Mouse (Mus musculus): ENCODE results near the gene Gm26897.

Gm26897 gene

DNA sequence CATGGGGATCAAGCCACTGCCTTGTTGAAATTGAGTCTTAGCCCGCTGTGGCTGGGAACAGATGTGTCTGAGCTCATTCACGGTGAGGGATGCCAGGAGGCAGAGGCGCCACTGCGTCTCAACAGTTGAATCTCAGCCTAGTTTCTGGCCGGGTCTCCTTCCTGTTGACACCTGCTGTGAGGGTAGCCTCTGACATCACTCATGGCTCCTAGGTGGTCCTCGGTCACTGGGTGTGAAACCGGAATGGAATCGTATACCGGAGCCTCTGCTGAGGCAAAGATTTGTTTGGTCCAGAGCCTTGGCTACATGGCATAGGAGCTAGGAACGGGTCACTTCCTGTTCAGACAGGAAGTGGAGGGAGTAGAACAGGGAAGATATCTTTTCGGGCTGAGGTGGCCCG lies at the start of gene Gm26897:
Gene Gm26897 (plus strand): TSS at position 74 of the 400 bp plus-strand sequence.
- 81% methylated on average over 12 of the region's 12 CpGs for WGBS

DNA sequence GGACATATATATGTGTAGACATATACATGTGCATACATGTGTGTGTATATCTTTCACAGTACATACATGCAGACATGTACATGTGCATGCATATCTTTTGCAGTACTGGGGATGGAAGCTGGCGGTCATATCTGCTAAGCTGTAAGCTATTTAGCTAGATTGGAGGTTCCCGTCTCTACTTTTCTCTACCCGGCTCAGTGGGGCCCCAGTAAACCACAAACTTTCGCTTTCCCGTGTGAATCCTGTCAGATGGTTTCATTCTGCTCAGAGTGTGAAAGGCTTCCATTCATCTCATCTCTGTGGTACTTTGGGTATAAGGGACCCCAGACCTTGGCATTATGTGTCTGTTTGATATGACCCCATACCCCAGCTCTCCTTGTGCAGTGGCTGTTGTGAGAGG lies 46.4 kb upstream of the Gm26897 start:
- WGBS, result 84% methylated on average over 5 of the region's 5 CpGs

- WGBS, result 74% methylated on average over 10 of the region's 10 CpGs
Measured at GRCm38 (mm10) chr5:111688584-111688983, 45.1 kb upstream of the Gm26897 start.

GRCm38 (mm10) chr5:111697996-111698395 lies 35.7 kb upstream of the Gm26897 start:
- WGBS, result 74% methylated on average over 7 of the region's 7 CpGs

GRCm38 (mm10) chr5:111699711-111700303 lies 33.9 kb upstream of the Gm26897 start:
- 79% methylated on average over 23 of the region's 23 CpGs for WGBS

- 12% methylated on average over 26 of the region's 31 CpGs for WGBS
Measured at GRCm38 (mm10) chr5:111701634-111702329, 31.9 kb upstream of the Gm26897 start.

- 69% methylated on average over 7 of the region's 7 CpGs for WGBS
Measured at GRCm38 (mm10) chr5:111703586-111703985, 30.1 kb upstream of the Gm26897 start.

DNA sequence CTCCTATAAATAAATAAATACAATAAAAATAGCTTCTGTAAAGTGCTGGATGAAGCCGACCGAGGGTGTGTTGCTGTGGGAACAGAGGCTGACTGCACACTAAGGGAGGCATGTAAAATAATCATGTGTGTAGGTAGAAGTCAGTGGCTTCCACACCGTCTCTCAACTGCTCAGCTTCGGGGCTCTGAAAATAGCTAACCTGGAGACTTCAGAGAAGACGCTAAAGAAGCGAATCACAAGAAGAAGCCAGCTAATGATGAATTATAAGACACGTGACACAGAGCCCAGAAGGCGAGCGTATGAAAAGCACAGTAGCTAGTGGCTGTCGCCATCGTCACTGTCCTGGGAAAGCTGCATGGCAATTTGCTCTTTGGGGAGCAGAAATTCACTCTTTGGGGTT lies 29.4 kb upstream of the Gm26897 start:
- 58% methylated on average over 11 of the region's 11 CpGs for WGBS

- WGBS, result 66% methylated on average over 8 of the region's 8 CpGs
Measured at GRCm38 (mm10) chr5:111709195-111709901, 24.4 kb upstream of the Gm26897 start.

DNA sequence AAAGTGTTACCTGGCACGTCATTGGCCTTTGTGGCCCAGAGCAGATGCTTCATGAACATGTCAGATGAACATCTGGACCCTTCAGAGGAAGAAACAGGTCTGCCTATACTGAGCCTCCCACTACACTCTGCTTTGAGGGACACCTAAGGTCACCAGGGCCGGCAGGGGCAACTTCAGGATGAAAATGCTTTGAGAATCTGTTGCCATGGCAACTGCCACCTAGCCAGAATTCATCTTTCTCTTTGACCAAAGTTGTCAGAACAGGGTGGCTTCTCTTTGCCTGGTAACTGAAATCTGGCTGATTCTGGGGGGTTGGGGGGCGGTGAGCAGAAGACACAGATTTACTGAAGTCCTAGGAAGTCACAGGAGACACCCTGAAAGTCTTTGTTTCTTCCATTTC lies 14.7 kb upstream of the Gm26897 start:
- 60% methylated on average over 3 of the region's 3 CpGs for WGBS

DNA sequence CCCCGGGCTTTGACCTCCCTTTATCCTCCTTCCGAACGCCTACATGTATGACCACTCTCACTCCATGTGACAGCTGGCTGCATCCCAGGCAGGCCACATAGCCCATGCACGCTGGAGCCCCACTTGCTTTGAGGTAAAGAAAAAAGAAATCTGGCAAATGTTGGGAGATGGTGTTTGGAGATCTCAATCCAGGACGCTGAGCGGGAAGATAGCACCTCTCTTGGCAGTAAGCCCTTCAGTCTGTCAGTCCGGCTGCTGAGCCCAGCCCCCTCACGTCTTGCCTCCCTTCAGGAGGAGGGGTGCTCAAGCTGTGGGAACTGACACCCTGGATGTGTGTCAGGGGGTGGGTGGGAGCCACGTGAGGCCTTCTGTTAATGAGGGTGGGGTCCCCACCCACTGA lies 13.0 kb upstream of the Gm26897 start:
- WGBS, result 42% methylated on average over 9 of the region's 9 CpGs

DNA sequence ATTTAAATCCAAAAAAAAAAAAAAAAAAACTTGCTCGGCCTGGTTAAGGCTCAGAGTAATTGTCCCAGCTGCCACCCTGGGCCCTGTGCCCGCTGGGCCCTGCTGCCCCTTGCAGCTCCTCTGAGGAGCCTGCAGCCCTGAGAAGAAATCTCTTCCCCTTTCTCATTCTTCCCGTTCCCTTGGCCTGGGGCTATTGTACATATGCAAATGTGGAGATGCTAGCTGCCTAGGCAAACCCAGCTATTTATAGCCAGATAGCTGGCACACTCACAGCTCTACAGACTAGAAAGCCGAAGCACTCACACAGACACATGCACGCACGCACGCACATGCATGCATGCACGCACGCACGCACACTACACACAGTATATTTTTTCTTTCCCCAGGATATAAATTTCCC lies 9.0 kb upstream of the Gm26897 start:
- WGBS, result 38% methylated on average over 10 of the region's 10 CpGs

DNA sequence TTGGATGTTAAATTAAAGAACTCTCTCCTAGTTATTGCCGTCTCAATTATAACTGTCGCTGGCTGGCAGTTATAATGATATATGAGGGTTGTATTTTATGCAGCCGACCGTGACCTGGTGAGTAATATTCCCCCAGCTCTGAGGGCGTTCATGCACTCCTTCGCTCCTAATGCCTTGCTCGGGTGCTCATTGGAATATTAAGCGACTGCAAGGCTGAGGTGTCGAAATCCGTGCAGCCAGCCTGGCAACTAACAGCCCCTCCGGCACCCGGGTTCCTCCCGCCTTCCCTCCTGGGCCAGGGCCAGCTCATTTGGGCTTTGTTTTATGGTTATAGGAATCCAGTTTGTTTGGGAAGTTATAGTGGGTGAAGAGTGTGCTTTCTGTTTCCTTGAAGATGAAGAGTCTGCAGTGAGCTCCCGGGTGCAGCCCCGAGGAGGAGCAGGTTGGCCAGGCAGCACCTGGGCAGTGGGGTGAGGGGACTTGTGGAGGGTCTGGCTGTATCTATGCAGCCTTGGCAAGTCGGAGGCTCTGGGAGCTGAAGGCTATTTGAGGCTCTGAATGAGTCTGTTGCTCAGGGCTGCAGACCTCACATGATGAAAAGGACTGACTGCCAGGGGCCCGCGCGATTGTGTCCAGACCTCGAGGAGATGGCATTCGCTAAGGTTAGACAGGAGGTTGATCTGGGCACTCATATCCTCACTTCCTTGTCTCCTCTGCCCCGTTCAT lies 8.4 kb upstream of the Gm26897 start:
- WGBS, result 35% methylated on average over 22 of the region's 22 CpGs

DNA sequence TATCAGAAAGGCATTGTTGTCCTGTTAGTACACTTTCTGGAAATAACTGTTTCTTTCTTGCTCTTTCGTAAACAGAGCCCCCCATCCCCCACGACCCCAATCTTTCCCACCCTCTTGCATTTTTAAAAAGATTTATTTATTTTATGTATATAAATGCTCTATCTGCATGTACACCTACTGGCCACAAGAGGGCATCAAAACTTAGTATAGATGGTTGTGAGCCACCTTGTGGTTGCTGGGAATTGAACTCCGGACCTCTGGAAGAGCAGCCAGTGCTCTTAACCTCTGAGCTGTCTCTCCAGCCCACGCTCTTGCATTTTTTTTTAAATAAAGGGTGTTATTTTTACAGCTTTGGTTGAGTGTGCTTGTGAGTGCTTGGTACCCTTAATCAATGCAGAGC lies 5.3 kb upstream of the Gm26897 start:
- WGBS, result 86% methylated on average over 4 of the region's 4 CpGs

DNA sequence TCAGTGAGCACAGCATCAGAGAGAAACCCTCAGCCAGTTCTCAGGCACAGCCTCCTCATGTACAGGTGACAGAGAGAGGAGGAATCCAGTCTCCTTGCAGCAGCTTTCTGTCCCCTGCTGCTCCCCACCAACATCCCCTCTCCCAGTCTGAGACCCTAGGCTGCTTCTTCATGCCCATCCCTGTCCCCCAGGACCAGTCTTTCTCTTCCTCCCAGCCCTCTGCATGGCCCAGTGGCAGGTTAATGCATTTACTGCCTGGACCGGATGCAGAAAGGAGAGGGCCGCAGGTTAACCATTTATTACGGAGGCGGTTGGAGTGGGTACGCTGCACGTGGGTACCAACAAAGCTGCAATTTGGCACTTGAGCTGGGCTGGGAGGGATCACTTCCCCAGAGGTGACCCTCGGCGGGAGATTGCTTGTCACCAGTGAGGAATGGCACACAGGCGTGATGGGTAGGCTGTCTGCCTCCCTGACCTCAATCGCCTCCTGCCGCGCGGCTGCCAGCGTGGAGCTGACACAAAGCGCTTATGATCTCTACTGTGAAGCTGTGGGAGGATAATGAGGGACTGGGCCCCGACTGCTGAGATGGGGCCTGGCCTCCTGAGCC lies 3.1 kb upstream of the Gm26897 start:
- 53% methylated on average over 16 of the region's 16 CpGs for WGBS

- 66% methylated on average over 2 of the region's 2 CpGs for WGBS
Measured at GRCm38 (mm10) chr5:111732194-111732593, 1.5 kb upstream of the Gm26897 start.

DNA sequence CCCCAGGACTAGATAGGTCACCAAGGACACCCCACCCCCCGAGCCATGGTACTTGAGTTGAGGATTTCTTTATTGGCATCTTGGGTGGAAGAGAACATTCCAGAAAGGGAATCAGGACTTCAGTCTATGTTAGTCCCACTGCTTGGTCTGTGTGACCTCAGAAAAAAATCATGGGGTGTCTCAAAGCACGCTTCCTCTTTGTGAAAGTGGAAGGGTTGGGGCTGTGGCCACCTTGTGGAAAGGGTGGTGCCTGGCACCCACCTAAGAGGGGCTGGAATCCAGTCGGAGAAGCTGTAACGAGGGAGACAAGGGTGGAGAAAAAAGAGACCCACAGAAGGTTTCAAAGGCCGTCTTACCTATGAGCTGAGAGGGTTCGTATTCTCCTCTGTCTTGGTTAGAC lies 5.8 kb downstream of the Gm26897 start:
- WGBS, result 93% methylated on average over 6 of the region's 6 CpGs

DNA sequence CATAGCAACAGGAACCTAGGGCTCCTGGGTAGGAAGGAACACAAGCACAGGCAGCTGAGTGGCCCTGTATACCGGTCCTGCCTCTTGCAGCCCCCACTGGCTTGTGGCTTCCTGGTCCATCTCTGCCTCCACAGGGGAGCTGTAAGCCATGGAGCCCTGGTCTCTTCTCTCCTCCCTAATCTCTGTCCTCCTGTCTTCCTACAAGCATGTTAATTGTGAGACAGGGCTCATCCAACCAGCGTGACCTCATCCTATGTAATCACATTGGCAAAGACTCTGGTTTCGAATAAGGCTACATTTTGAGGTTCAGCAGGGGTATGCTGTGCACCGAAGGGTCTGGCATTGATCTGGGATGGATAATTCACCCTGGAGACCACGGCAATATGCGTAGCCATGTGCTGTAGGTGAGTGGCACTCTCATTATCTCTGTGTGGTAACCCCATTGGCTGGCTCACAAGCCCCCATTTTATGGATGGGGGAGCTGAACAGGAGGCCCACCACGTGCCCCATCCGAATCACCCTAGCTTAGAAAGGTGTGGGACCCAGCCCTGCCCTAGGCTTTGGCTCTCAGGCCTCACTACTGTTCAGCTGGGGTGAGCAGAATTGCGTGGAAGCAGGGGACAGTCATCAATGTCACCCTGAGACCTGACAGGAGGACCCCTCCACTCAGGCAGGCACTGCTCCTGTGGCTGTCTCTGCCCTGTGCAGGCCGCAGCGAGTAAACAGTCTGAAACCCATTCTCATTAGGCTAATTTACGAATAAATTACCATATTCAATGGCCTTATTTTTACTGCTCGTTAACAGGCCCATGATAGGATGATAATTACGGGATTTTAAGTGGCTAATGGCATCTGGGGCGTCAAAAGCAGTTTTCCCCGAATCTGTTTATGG lies 6.9 kb downstream of the Gm26897 start:
- WGBS, result 63% methylated on average over 16 of the region's 16 CpGs

DNA sequence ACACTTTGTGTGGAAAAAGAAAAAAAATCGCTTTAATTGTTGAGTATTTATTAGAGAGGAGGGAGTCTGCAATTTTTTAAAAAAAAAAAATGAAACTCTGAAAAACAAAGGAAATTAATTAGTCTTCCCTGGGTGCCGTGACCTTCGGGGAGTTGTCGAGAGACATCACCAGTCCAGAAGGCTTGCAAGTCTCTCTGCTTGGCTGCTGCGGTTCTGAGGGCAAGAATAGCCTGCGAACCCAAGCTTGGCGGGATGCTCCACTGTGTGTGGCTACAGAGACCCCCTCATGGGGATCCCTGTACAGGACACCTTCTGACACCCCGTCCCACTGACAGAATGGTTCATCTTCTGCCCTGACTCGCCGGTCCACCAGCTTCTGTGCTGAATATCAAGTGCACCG lies 7.6 kb downstream of the Gm26897 start:
- WGBS, result 56% methylated on average over 11 of the region's 11 CpGs

DNA sequence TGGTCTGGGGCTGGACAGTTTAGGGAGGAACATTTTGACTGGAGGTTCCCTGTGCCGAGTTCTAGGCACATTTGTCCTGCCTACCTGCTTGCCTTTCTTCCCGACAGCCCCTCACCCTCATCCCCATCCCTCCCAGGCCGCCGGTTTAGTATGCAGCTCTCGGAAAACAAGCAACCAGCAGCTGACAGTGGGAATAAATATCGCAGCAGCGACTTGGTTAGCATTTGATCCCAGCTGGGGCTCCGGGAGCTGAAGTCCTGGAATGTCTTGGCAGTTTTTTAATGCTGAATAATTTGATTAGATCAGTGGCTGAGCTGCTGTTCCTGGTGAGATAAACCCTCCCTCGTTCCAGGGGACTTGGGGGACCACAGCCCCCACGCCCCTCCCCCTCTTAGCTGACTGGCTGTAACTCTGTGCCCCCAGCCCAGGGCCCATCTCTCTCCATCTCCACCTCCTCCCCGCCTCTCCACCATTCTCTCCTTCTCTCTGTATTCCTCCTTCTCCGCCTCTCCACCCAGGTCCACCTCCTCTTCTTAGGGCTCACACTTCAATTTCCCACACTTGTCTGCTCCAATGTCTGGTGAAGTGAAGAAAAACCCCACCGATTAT lies 8.7 kb downstream of the Gm26897 start:
- WGBS, result 22% methylated on average over 13 of the region's 13 CpGs
